ENCODE assay signal across 8 mouse cellular contexts in genomic region chr9:106280386-106280785, GRCm38 (mm10). TPM values are rescaled to one million over a fixed set of nuclear protein-coding genes. Genes with fewer than 3 reads are reported as not detected.
DNase-seq lines count a peak whose midpoint lies in the region; ATAC-seq and TF ChIP-seq lines count a peak whose summit lies in the region.

No protein-coding gene starts in this region.

- no peaks in the 10 kb centered on the region for H3K9me3 ChIP-seq in ES-E14 (ENCODE audit: control insufficient read depth, insufficient read depth, low read depth, low read length)
- no peaks in the 10 kb centered on the region for H3K9me3 ChIP-seq in embryonic facial prominence, embryonic 14.5 days (ENCODE audit: control insufficient read depth, low read length)
- no peaks in the 10 kb centered on the region for H3K9me3 ChIP-seq in heart, embryonic 11.5 days (replicated peaks; ENCODE audit: control insufficient read depth, low read length)
- no peaks in the 10 kb centered on the region for H3K9me3 ChIP-seq in lung, embryonic 15.5 days

- peak; percentile 44; the same call in 1 of the 2 replicates for ATAC-seq in embryonic facial prominence, embryonic 14.5 days (ENCODE audit: low read depth)
- ATAC-seq in heart, embryonic 11.5 days (replicated peaks; ENCODE audit: insufficient number of reproducible peaks, low FRiP score, low TSS enrichment) = no peak
- ATAC-seq in lung, embryonic 15.5 days (ENCODE audit: borderline replicate concordance, extremely low read depth, low FRiP score, low TSS enrichment) = peak; percentile 40; the same call in 1 of the 2 replicates
- ATAC-seq in neutrophil, adult 5-6 weeks (ENCODE audit: extremely low read depth, insufficient number of reproducible peaks, low FRiP score, poor library complexity, severe bottlenecking) = peak; percentile 51

- no peaks in the 10 kb centered on the region for H3K27me3 ChIP-seq in embryonic facial prominence, embryonic 14.5 days (replicated peaks; ENCODE audit: control insufficient read depth, insufficient read depth, low read length)
- no peaks in the 10 kb centered on the region for H3K27me3 ChIP-seq in heart, embryonic 11.5 days (ENCODE audit: control insufficient read depth, insufficient read depth, low read length)
- no peaks in the 10 kb centered on the region for H3K27me3 ChIP-seq in lung, embryonic 15.5 days

- peak overlapping the region; percentile 79 to 96 for H3K4me3 ChIP-seq in ES-E14 (ENCODE audit: insufficient read depth in 1 of 2, low read depth in 1 of 2, low read length in 2 of 2, poor library complexity in 1 of 2, severe bottlenecking in 1 of 2)
- H3K4me3 ChIP-seq in embryonic facial prominence, embryonic 14.5 days (ENCODE audit: low read depth, low read length) = peak overlapping the region; percentile 54
- H3K4me3 ChIP-seq in heart, embryonic 11.5 days (ENCODE audit: low read depth, low read length) = peak overlapping the region; percentile 81
- H3K4me3 ChIP-seq in lung, embryonic 15.5 days = peak overlapping the region; percentile 66

- under 1% methylated on average over 14 of the region's 14 CpGs for WGBS in embryonic facial prominence, embryonic 14.5 days
- 2% methylated on average over 14 of the region's 14 CpGs for WGBS in heart, embryonic 11.5 days (ENCODE audit: insufficient replicate concordance)
- 0% methylated on average over 14 of the region's 14 CpGs for WGBS in lung, embryonic 15.5 days

- in situ Hi-C loops in ES-E14 (cut with MboI; ENCODE audit: low sequenced_read_pairs in 2 of 2, unreplicated experiment in 2 of 2) = no loop called here

- H3K4me1 ChIP-seq in ES-E14 (ENCODE audit: control insufficient read depth in 2 of 2, insufficient read depth in 2 of 2, low read length in 2 of 2, poor library complexity in 1 of 2) = peaks cover 2 to 3% of the 10 kb centered on the region in 2 experiments; a peak in 2 of 4 replicates
- 0 out of 2 replicates have a peak, but pooled peaks cover 3% of the 10 kb centered on the region for H3K4me1 ChIP-seq in embryonic facial prominence, embryonic 14.5 days (ENCODE audit: control insufficient read depth, insufficient read depth, low read length)
- peaks cover 10% of the 10 kb centered on the region for H3K4me1 ChIP-seq in heart, embryonic 11.5 days (ENCODE audit: control insufficient read depth, insufficient read depth, low read length)
- peaks cover 13% of the 10 kb centered on the region for H3K4me1 ChIP-seq in lung, embryonic 15.5 days

- no peak for DNase-seq in ES-E14 (ENCODE audit: low read depth, low spot score)
- DNase-seq in adrenal gland, postnatal 36 days = peak; percentile 69 to 78
- DNase-seq in embryonic facial prominence, embryonic 14.5 days (ENCODE audit: low spot score) = peak; percentile 74
- peak; percentile 80 for DNase-seq in kidney, adult 9 months
- DNase-seq in layer of hippocampus, adult 8-10 months (ENCODE audit: low spot score in 2 of 2) = no peak

- peak overlapping the region; percentile 60 for H3K4me2 ChIP-seq in embryonic facial prominence, embryonic 14.5 days (ENCODE audit: low read depth, low read length)
- H3K4me2 ChIP-seq in heart, embryonic 11.5 days = peak overlapping the region; percentile 86
- peak overlapping the region; percentile 84 for H3K4me2 ChIP-seq in lung, embryonic 15.5 days

- H3K36me3 ChIP-seq in ES-E14 (ENCODE audit: control insufficient read depth, insufficient read depth, low read length, poor library complexity, severe bottlenecking) = peaks cover 4% of the 10 kb centered on the region; the same call in 1 of the 2 replicates
- 0 out of 2 replicates have a peak, but pooled peaks cover 4% of the 10 kb centered on the region for H3K36me3 ChIP-seq in embryonic facial prominence, embryonic 14.5 days (ENCODE audit: control insufficient read depth, insufficient read depth, low read length)
- H3K36me3 ChIP-seq in heart, embryonic 11.5 days (ENCODE audit: control insufficient read depth, insufficient read depth, low read length) = no peaks in the 10 kb centered on the region
- H3K36me3 ChIP-seq in lung, embryonic 15.5 days = peaks cover 9% of the 10 kb centered on the region; the same call in 1 of the 2 replicates

- peak overlapping the region; percentile 72; the same call in 1 of the 2 replicates for H3K9ac ChIP-seq in ES-E14 (ENCODE audit: insufficient read depth, low read depth, low read length, poor library complexity, severe bottlenecking)
- H3K9ac ChIP-seq in embryonic facial prominence, embryonic 14.5 days (ENCODE audit: low read depth, low read length) = peak overlapping the region; percentile 64
- peak overlapping the region; percentile 75 for H3K9ac ChIP-seq in heart, embryonic 11.5 days (ENCODE audit: low read depth, low read length)
- peak overlapping the region; percentile 62 for H3K9ac ChIP-seq in lung, embryonic 15.5 days

- H3K27ac ChIP-seq in ES-E14 (ENCODE audit: insufficient read depth, low read depth, low read length, poor library complexity, severe bottlenecking) = no peak overlapping the region; the same call in 1 of the 2 replicates
- H3K27ac ChIP-seq in embryonic facial prominence, embryonic 14.5 days (replicated peaks; ENCODE audit: low read depth, low read length) = peak overlapping the region; percentile 62; the same call in 1 of the 2 replicates
- H3K27ac ChIP-seq in heart, embryonic 11.5 days (ENCODE audit: low read depth, low read length) = peak overlapping the region; percentile 65
- H3K27ac ChIP-seq in lung, embryonic 15.5 days = peak overlapping the region; percentile 73

TF ChIP-seq in ES-E14, 5 proteins besides CTCF, POLR2A, EP300 and RAD21:
- TF ChIP-seq ZC3H11A (IDR thresholded peaks at IDR 0.05; ENCODE audit: borderline replicate concordance, low read depth, low read length) (0 out of 2 replicates have a peak, but pooled peaks have one; percentile 11), HCFC1 (IDR thresholded peaks at IDR 0.05; ENCODE audit: borderline replicate concordance, insufficient read depth, low read length) (no peak), MAFK (IDR thresholded peaks at IDR 0.05; ENCODE audit: insufficient read depth, low read depth, low read length) (0 out of 2 replicates have a peak, but pooled peaks have one; percentile 4), CHD2 (IDR thresholded peaks at IDR 0.05; ENCODE audit: low read depth, low read length) (no peak), ZNF384 (IDR thresholded peaks at IDR 0.05; ENCODE audit: low read depth, low read length) (peak; percentile 97)

RNA-seq across cellular contexts. Expression of gene Poc1a, which starts 0.5 kb away (rescaled TPM):
- 19.3 and 21.2 TPM in 2 replicates for total RNA-seq in ES-E14 (2012; rRNA removed)
- 1 to 10 TPM; 3.6 to 5.6 TPM for total RNA-seq in adrenal gland, postnatal 36 days (2021)
- 16.6 and 21.5 TPM in 2 replicates for polyA plus RNA-seq in embryonic facial prominence, embryonic 14.5 days (2014; fragmentation: Nextera tagmentation; extraction: Ambion mirVana)
- 28.4 and 31.1 TPM in 2 replicates for polyA plus RNA-seq in heart, embryonic 11.5 days (2014; fragmentation: Nextera tagmentation; extraction: Ambion mirVana)
- 29.5 and 32.0 TPM in 2 replicates for polyA plus RNA-seq in lung, embryonic 15.5 days (2015; fragmentation: Nextera tagmentation; extraction: Ambion mirVana)
- total RNA-seq in neutrophil, adult 5-6 weeks (2017) = 0.98 and 1.4 TPM in 2 replicates
- total RNA-seq in layer of hippocampus, adult 8-10 months (2022) = 10 to 100 TPM; 14.7 to 17.7 (median 16.2) TPM

RNA-seq across cellular contexts. Expression of gene Alas1, which starts 31.9 kb away (rescaled TPM):
- total RNA-seq in ES-E14 (2012; rRNA removed) = 36.1 and 48.5 TPM in 2 replicates
- 1,000 to 10,000 TPM; 1,599 to 3,152 TPM for total RNA-seq in adrenal gland, postnatal 36 days (2021)
- polyA plus RNA-seq in embryonic facial prominence, embryonic 14.5 days (2014; fragmentation: Nextera tagmentation; extraction: Ambion mirVana) = 94.8 and 102 TPM in 2 replicates
- 121 and 128 TPM in 2 replicates for polyA plus RNA-seq in heart, embryonic 11.5 days (2014; fragmentation: Nextera tagmentation; extraction: Ambion mirVana)
- polyA plus RNA-seq in lung, embryonic 15.5 days (2015; fragmentation: Nextera tagmentation; extraction: Ambion mirVana) = 124 and 132 TPM in 2 replicates
- total RNA-seq in neutrophil, adult 5-6 weeks (2017) = 78.1 and 87.3 TPM in 2 replicates
- total RNA-seq in layer of hippocampus, adult 8-10 months (2022) = 100 to 1,000 TPM; 146 to 162 (median 156) TPM

RNA-seq across cellular contexts. Expression of gene Tlr9, which starts 58.0 kb away (rescaled TPM):
- 0.09 TPM in 1 of 2 replicates, not detected in the other for total RNA-seq in ES-E14 (2012; rRNA removed)
- under 1 TPM; 0.89 TPM for total RNA-seq in adrenal gland, postnatal 36 days (2021)
- 0.05 and 0.07 TPM in 2 replicates for polyA plus RNA-seq in embryonic facial prominence, embryonic 14.5 days (2014; fragmentation: Nextera tagmentation; extraction: Ambion mirVana)
- polyA plus RNA-seq in heart, embryonic 11.5 days (2014; fragmentation: Nextera tagmentation; extraction: Ambion mirVana) = not detected in 2 replicates
- polyA plus RNA-seq in lung, embryonic 15.5 days (2015; fragmentation: Nextera tagmentation; extraction: Ambion mirVana) = 0.06 TPM in 1 of 2 replicates, not detected in the other
- total RNA-seq in neutrophil, adult 5-6 weeks (2017) = 14.5 and 14.8 TPM in 2 replicates
- 1 to 10 TPM in 3 of 4 experiments, under 1 TPM in 1; 0.94 to 3.2 (median 2.1) TPM for total RNA-seq in layer of hippocampus, adult 8-10 months (2022)

Comparison
In these comparisons a context has a peak if more than half of its experiments do, and no peak if none do; other contexts are left out.
1. DNase-seq: peak in adrenal gland, postnatal 36 days (2 of 2), embryonic facial prominence, embryonic 14.5 days (single experiment) and kidney, adult 9 months (single experiment); none in ES-E14 (single experiment) and layer of hippocampus, adult 8-10 months (0 of 2).
2. RNA of gene Alas1, which starts 31.9 kb away (total RNA-seq): 1,599 to 3,152 TPM in adrenal gland, postnatal 36 days; 146 to 162 TPM in layer of hippocampus, adult 8-10 months, 78.1 to 87.3 TPM in neutrophil, adult 5-6 weeks and 36.1 to 48.5 TPM in ES-E14; every median in the first group is over 4 times any median in the second.
3. Peak in every context shown above with its lines, with median percentiles within 50 percentile points of each other: H3K4me3 ChIP-seq, H3K9ac ChIP-seq and H3K4me2 ChIP-seq.